Mouse (Mus musculus): Measurements from ENCODE around the gene Tent5a. TPM values are rescaled to one million over a fixed set of nuclear protein-coding genes. Genes with fewer than 3 reads are reported as not detected.

Tent5a gene
- polyA plus RNA-seq, 1 experiment from 2014 or later, result 36.9 TPM

DNA sequence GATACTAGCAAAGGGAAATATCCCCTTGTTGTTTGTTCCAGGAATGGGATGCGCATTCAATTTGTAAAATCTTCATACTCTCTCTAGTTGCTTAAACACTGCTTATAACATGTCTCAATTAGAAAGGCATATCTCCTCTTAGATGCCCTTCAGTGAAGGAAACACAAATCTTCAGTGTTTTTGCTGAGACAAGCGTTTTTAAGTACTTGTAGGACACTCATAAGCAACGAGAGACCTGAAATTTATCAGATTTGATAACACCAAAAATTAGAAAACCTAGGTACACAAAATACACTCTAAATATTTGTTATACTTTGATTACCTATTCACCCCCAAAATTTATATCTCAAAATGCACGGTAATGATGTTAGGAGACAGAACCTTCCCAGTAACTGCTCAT is 24.3 kb downstream of the Tent5a start:
- Histone ChIP-seq H3K36me3 (no peaks in the 10 kb centered on the region), H3K9ac (no peak overlapping the region), H3K27me3 (no peaks in the 10 kb centered on the region), H3K4me1 (no peaks in the 10 kb centered on the region), H3K9me3 (no peaks in the 10 kb centered on the region), H3K4me3 (no peak overlapping the region), H3K4me2 (no peak overlapping the region), H3K27ac (no peak overlapping the region)
- 82% methylated on average over 4 of the region's 4 CpGs for WGBS
- no peak for ATAC-seq (ENCODE audit: insufficient number of reproducible peaks, low FRiP score, low TSS enrichment, low read depth)

GRCm38 (mm10) chr9:85274114-85274513 is 53.0 kb downstream of the Tent5a start:
- Histone ChIP-seq H3K9me3 (no peaks in the 10 kb centered on the region), H3K4me1 (no peaks in the 10 kb centered on the region), H3K4me2 (no peak overlapping the region), H3K27me3 (no peaks in the 10 kb centered on the region), H3K9ac (no peak overlapping the region), H3K27ac (no peak overlapping the region), H3K4me3 (no peak overlapping the region), H3K36me3 (no peaks in the 10 kb centered on the region)
- WGBS, result 80% methylated on average over 2 of the region's 2 CpGs
- no peak for ATAC-seq (ENCODE audit: insufficient number of reproducible peaks, low FRiP score, low TSS enrichment, low read depth)

Other genes starting within 250 kb of the Tent5a start
- not detected in 2 replicates for gene Gm11114, start 14.6 kb downstream of the Tent5a start, polyA plus RNA-seq (2015; fragmentation: Nextera tagmentation; extraction: Ambion mirVana)

Measured in limb, embryonic 15.5 days (tissue).